Mouse (Mus musculus) v-Abl transformed pro-B cells (cell line): ENCODE measurements at regions not wholly inside any gene's neighbourhood (a gene's known extent, or its start where the extent isn't known, plus 50 kb on each side); places are given as distances from the start of the nearest gene placed in this dataset.

Experiments used
- in situ Hi-C, 2 experiments: fragments of 400-800 bp; cut with MboI; formaldehyde crosslinking; loops; one replicate each; pipeline ENCODE4 v1.15.1; 2025; ENCODE audit not compliant: unreplicated experiment in 2 of 2

- in situ Hi-C loops: no loop called here
Observed at GRCm38 (mm10) chr5:68572816-68573215, 541.2 kb downstream of the Grxcr1 start.

DNA sequence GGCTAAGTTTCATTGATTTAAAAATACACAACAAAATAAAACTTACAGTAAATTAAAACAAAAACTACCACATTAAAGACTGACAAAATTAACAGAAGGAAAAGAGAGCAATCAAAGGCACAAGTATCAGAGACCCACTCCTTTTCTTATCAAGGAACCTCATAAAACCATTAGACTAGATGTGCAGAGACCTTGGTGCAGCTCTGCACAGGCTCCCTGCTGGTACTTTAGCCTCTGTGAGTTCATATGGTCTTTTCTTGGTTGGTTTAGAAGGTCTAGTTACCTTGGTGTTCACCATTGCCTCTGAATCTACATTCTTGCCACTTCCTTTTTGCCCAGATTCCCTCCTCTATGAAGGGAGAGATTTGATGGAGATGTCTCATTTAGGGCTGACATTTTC lies 544.2 kb downstream of the Grxcr1 start:
- in situ Hi-C loops: no loop called here

- in situ Hi-C loops: no loop called here
Observed at GRCm38 (mm10) chr5:68578496-68578895, 546.9 kb downstream of the Grxcr1 start.

GRCm38 (mm10) chr5:68592423-68592822 lies 560.8 kb downstream of the Grxcr1 start:
- in situ Hi-C loops: no loop called here

- in situ Hi-C loops: no loop called here
Observed at GRCm38 (mm10) chr5:68618451-68618850, 586.8 kb downstream of the Grxcr1 start.

DNA sequence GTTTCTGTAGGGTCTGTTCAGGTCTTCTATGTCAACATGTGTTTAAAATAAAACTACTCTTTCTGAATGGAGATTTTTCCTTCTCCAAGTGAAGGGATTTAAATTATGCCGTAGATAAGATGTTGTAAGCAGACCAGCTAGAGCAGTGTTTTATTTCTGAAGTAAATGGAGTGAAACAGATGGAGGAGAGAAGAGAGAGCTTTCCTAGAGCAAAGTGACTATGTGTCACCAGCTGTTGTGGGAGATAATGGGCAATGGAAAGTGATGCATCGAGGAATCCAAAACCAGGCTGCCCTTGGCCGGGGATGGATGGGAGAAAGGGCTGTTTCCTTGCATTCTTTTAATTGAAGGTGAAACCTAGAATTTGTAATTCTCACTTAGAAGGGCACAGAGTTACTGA lies 603.8 kb downstream of the Grxcr1 start:
- in situ Hi-C loops: no loop called here

GRCm38 (mm10) chr5:68672834-68673233 lies 641.2 kb downstream of the Grxcr1 start:
- in situ Hi-C loops: no loop called here

DNA sequence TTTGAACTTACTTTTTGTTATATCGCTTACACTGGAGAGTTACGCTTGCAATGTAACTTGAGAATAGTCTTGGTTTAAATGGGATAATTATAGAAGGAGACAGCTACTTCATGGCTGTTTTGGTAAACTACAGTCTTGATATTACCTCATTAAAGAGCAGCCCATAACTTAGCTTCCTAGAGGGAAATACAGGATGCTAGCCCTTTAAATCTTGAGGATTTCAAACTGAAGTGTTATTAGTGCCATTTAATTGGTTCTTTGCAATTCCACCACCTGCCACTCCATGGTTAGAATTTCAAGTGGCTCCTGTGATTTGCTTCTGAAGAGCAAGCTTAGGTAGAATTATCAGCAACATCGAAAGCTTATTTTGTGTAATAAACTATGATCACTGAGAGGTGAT lies 640.1 kb downstream of the Kctd8 start:
- in situ Hi-C loops: no loop called here

GRCm38 (mm10) chr5:68705411-68706080 lies 635.9 kb downstream of the Kctd8 start:
- in situ Hi-C loops: no loop called here

- in situ Hi-C loops: loop anchor here in 1 of 2 experiments (25.0 kb wide), 1 partner anchor 1464 kb away; the partner anchor contains the start of gene Tmem33
Observed at GRCm38 (mm10) chr5:68726733-68727132, 614.7 kb downstream of the Kctd8 start.

DNA sequence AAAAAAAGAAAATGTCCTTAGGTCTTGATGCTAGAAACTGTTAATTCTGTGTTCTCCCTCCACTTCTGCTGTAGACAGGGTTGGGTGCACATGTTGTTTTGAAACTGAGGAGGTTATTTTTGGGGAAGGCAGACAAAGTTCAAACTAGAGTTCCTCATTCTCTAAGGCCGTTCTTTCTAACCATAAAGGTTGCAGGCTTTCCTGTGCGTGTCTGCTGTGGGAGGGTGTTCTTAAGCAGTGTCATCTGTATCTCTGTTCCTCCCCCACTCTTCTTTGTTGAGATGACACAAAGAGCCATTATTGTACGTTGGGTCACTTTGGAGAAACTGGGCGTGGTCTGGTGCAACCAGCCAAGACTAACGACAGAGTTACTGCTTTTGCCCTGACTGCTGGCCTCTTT lies 606.3 kb downstream of the Kctd8 start:
- in situ Hi-C loops: loop anchor here in 1 of 2 experiments (25.0 kb wide), 1 partner anchor 1473 kb away; the partner anchor contains the start of gene Tmem33

DNA sequence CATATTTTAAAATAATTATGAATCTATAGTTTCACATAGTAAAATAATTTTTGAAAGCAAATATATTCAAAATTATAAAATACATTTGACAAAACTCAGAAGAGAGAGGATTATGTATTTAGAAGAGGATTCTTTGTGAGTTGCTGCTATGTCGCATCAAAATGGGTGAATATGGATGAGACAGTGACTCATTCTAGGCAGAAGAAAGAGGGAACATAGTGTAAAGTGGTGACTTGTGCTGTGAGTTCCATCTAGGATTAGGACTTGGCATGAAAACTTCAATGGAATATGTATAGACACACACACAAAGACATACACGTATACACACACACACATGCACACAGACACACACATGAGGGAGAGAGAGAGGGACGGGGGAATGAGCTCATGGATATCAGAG lies 591.0 kb downstream of the Kctd8 start:
- in situ Hi-C loops: loop anchor here (5.0 to 10.0 kb wide), 5 partner anchors 238 to 774 kb away; no protein-coding TSS in a partner anchor

DNA sequence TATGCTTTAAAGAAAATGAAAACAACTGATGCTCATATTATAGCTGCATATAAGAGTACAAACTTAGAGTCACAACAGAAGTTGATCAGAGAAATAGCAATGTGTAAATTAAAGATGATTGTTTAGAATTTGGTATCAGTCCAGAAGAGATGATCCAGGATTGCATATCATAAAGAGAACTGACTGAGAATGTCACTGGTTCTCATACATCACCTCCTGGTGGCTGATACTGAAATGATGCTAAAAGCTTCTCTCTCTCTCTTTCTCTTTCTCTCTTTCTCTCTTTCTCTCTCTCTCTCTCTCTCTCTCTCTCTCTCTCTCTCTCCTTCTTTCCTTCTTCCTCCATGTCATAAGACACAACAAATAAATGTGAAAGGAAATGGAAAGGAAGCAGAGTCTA lies 588.5 kb downstream of the Kctd8 start:
- in situ Hi-C loops: loop anchor here (5.0 to 10.0 kb wide), 5 partner anchors 241 to 772 kb away; no protein-coding TSS in a partner anchor
